Mouse (Mus musculus) stomach, embryonic 14.5 days (tissue): Measurements from ENCODE around the gene Pole3. TPM values are rescaled to one million over a fixed set of nuclear protein-coding genes. Genes with fewer than 3 reads are reported as not detected.

Source experiments
- ATAC-seq: fragments of 200-750 bp; cut with Nextera tagmentation; 2 replicates; pipeline ENCODE4 v1.8.0; 2017; ENCODE audit warnings: low read depth, moderate TSS enrichment; ENCODE audit not compliant: insufficient number of reproducible peaks, insufficient read depth, low FRiP score
- H3K27ac ChIP-seq: fragments of 300-500 bp; sonication (generic); 2 replicates; pipeline ENCODE4 v1.5.1; 2014; ENCODE audit warnings: mild to moderate bottlenecking, low read length, moderate library complexity, mixed read lengths
- H3K27me3 ChIP-seq: fragments of 300-500 bp; sonication (generic); 2 replicates; pipeline ENCODE4 v1.6.1; 2014; ENCODE audit warnings: low read length, control low read depth, mixed read lengths; ENCODE audit not compliant: control insufficient read depth, insufficient read depth
- H3K36me3 ChIP-seq: fragments of 300-500 bp; sonication (generic); 2 replicates; pipeline ENCODE4 v1.6.1; 2014; ENCODE audit warnings: mild to moderate bottlenecking, control low read depth, low read length, moderate library complexity, mixed read lengths; ENCODE audit not compliant: control insufficient read depth, insufficient read depth
- H3K4me1 ChIP-seq: fragments of 300-500 bp; sonication (generic); 2 replicates; pipeline ENCODE4 v1.6.1; 2014; ENCODE audit warnings: low read length, control low read depth, mixed read lengths; ENCODE audit not compliant: control insufficient read depth, insufficient read depth
- H3K4me2 ChIP-seq: fragments of 300-500 bp; sonication (generic); replicated peaks from 2 replicates; pipeline ENCODE4 v1.6.1; 2014; ENCODE audit warnings: low read depth, low read length, control low read depth
- H3K4me3 ChIP-seq: fragments of 300-500 bp; sonication (generic); 2 replicates; pipeline ENCODE4 v1.5.1; 2014; ENCODE audit warnings: low read depth, low read length, control low read depth
- H3K9ac ChIP-seq: fragments of 300-500 bp; sonication (generic); replicated peaks from 2 replicates; pipeline ENCODE4 v1.6.1; 2014; ENCODE audit warnings: low read depth, mild to moderate bottlenecking, control low read depth, low read length, moderate library complexity, mixed read lengths
- H3K9me3 ChIP-seq: fragments of 300-500 bp; sonication (generic); 2 replicates; pipeline ENCODE4 v1.6.1; 2016; ENCODE audit warnings: low read depth, low read length, control low read depth; ENCODE audit not compliant: control insufficient read depth
- WGBS: fragments of 180-500 bp; shearing (Covaris S2); extraction: QIAGEN DNeasy Blood & Tissue Kit; methylation state at CpG from one replicate; pipeline ENCODE4 v1.1.7; 2014; 5-methylcytosine and 5-hydroxymethylcytosine counted together
- polyA plus RNA-seq: library from polyadenylated mRNA; unstranded; fragments of >200 nt; fragmentation: Nextera tagmentation; extraction: Ambion mirVana; gene quantifications from 2 replicates; pipeline ENCODE4 v1.2.1, GENCODE M21; 2014

Pole3 gene
- polyA plus RNA-seq, 1 experiment from 2014 or later = 73.5 TPM

- WGBS = 71% methylated on average over 1 of the region's 1 CpGs
- H3K27ac ChIP-seq = peak overlapping the region; percentile 45; the same call in 1 of the 2 replicates
- no peaks in the 10 kb centered on the region for H3K9me3 ChIP-seq
- ATAC-seq = peak; percentile 66; the same call in 1 of the 2 replicates
- H3K4me1 ChIP-seq = peaks cover 30% of the 10 kb centered on the region
- H3K4me2 ChIP-seq = peak overlapping the region; percentile 11; the same call in 1 of the 2 replicates
- peaks cover 24% of the 10 kb centered on the region for H3K36me3 ChIP-seq
- H3K27me3 ChIP-seq = no peaks in the 10 kb centered on the region
- no peak overlapping the region for H3K4me3 ChIP-seq
- no peak overlapping the region for H3K9ac ChIP-seq
Observed at GRCm38 (mm10) chr4:62516579-62516978, 8.3 kb downstream of the Pole3 start.

DNA sequence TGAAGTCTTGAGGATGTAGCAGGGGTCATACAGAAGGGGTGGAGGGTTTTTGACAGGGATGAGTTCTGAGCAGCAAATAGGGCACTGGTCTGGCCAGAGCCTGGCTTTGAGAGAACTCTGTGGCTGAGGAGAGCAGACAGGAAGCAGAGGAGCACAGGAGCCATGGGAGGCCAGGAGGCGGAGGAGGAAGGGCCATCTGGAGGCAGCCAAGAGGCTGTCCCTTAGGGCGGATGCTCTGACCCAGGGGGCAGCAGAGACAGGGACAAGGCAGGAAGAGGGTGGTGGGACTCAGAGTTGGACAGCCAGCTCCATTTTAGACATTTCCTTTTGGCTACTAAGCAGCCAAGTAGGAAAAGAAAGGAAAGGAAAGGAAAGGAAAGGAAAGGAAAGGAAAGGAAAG lies 8.8 kb downstream of the Pole3 start:
- Histone ChIP-seq H3K4me3 (no peak overlapping the region), H3K4me2 (peak overlapping the region; percentile 11; the same call in 1 of the 2 replicates), H3K9ac (no peak overlapping the region), H3K27me3 (no peaks in the 10 kb centered on the region), H3K27ac (peak overlapping the region; percentile 45; the same call in 1 of the 2 replicates), H3K36me3 (peaks cover 28% of the 10 kb centered on the region), H3K4me1 (peaks cover 30% of the 10 kb centered on the region), H3K9me3 (no peaks in the 10 kb centered on the region)
- ATAC-seq = no peak
- WGBS = 35% methylated on average over 2 of the region's 2 CpGs

DNA sequence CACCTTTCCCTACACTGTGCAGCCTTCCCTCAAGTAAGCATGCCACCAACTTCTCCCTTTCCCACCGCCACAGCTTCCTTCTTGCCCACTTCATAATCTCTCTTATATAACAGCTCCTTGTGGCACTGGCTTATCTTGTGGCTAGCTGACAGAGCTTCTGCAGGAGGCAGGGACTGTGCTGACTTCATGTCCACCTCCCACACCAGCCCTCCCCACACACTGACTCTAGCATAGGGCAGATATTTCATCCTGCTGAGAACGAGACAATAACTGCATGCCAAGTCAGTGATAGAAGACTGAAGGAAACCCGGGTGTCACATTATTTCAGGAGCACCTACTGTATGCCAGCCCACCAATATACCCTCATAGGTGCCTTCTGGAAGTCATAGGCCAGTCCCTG lies 9.4 kb downstream of the Pole3 start:
- H3K9ac ChIP-seq = no peak overlapping the region
- no peak overlapping the region for H3K4me2 ChIP-seq
- WGBS = 69% methylated on average over 3 of the region's 3 CpGs
- H3K4me1 ChIP-seq = peaks cover 30% of the 10 kb centered on the region
- H3K4me3 ChIP-seq = no peak overlapping the region
- no peak for ATAC-seq
- no peaks in the 10 kb centered on the region for H3K9me3 ChIP-seq
- peak overlapping the region; percentile 6; the same call in 1 of the 2 replicates for H3K27ac ChIP-seq
- H3K36me3 ChIP-seq = peaks cover 34% of the 10 kb centered on the region
- H3K27me3 ChIP-seq = no peaks in the 10 kb centered on the region

DNA sequence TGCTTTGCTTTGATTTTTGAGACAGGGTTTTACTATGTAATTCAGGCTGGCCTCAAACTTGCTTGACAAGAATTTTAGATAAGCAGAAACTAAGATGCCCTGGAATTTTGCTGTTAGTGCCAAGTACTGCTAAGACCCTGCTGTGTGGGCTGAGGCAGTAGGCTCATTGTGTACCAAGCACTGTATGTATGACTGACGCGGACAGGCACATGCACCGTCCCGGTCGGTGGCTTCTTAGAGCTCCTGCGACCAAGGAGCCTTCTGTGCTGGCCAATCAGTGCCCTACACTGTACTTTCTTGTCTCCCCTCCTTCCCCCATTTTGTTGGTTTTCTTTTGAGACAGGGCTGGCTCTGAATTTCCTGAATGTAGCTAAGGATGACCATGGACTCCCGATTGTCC lies 9.9 kb downstream of the Pole3 start:
- H3K4me2 ChIP-seq = no peak overlapping the region
- H3K9me3 ChIP-seq = no peaks in the 10 kb centered on the region
- H3K36me3 ChIP-seq = peaks cover 38% of the 10 kb centered on the region
- H3K9ac ChIP-seq = no peak overlapping the region
- peaks cover 30% of the 10 kb centered on the region for H3K4me1 ChIP-seq
- ATAC-seq = no peak
- no peaks in the 10 kb centered on the region for H3K27me3 ChIP-seq
- no peak overlapping the region for H3K4me3 ChIP-seq
- WGBS = 83% methylated on average over 7 of the region's 7 CpGs
- H3K27ac ChIP-seq = no peak overlapping the region; the same call in 1 of the 2 replicates

DNA sequence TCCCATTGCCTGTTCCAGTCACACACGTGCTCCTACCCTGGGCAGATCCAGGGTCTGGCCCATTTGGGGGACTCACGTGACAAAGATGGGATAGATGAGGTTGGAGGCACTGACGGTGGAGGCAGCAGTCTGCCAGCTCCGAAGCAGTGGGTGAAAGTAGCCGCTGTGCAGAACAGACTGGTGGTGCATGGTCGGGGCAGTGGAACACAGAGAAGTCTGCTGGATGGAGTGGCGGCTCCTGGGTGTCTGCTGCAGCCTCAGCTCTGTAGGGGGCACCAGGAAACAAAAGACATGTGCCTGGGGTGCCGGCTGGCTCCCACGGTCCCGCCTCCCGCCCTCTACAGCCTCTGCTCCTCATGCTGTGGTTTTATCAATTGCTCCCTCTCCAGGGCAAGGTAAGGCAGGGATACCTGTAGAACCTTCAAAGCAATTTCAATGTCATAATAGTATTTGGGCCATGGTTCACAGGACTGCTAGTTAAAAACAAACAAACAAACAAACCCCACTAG lies 10.8 kb downstream of the Pole3 start:
- ATAC-seq = no peak
- peaks cover 47% of the 10 kb centered on the region for H3K36me3 ChIP-seq
- H3K9ac ChIP-seq = no peak overlapping the region
- no peaks in the 10 kb centered on the region for H3K27me3 ChIP-seq
- H3K27ac ChIP-seq = no peak overlapping the region
- H3K4me3 ChIP-seq = no peak overlapping the region
- H3K4me1 ChIP-seq = peaks cover 30% of the 10 kb centered on the region
- 56% methylated on average over 11 of the region's 11 CpGs for WGBS
- no peaks in the 10 kb centered on the region for H3K9me3 ChIP-seq
- H3K4me2 ChIP-seq = no peak overlapping the region

- Histone ChIP-seq H3K9me3 (no peaks in the 10 kb centered on the region), H3K4me3 (no peak overlapping the region), H3K4me2 (no peak overlapping the region), H3K27me3 (no peaks in the 10 kb centered on the region), H3K9ac (no peak overlapping the region), H3K4me1 (peaks cover 3% of the 10 kb centered on the region; the same call in 1 of the 2 replicates), H3K36me3 (peaks cover 65% of the 10 kb centered on the region), H3K27ac (no peak overlapping the region)
- 89% methylated on average over 11 of the region's 11 CpGs for WGBS
- no peak for ATAC-seq
Observed at GRCm38 (mm10) chr4:62509946-62510345, 14.9 kb downstream of the Pole3 start.

DNA sequence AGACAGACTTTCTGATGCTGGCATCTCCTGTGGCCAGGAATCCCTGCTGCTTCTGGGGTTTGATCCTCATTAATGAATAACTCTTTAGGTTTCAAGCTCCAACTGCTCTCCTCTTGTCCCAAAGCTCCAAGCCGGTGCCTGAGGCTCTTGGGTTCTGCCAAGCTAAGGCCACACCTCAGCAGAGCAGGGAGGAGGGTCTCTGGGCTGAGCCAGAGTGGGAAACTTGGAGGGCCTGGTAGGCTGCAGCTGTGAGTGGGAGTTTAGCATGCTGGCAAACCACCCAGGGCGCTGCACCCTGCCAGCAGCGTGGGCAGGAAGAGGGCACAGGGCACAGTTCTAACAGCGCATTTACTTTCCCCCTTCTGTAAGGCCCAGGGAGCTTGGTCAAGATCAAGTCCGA lies 16.0 kb downstream of the Pole3 start:
- Histone ChIP-seq H3K36me3 (peaks cover 62% of the 10 kb centered on the region), H3K4me3 (no peak overlapping the region), H3K9ac (no peak overlapping the region), H3K4me1 (no peaks in the 10 kb centered on the region), H3K27me3 (no peaks in the 10 kb centered on the region), H3K27ac (no peak overlapping the region), H3K4me2 (no peak overlapping the region), H3K9me3 (no peaks in the 10 kb centered on the region)
- 91% methylated on average over 5 of the region's 5 CpGs for WGBS
- no peak for ATAC-seq

DNA sequence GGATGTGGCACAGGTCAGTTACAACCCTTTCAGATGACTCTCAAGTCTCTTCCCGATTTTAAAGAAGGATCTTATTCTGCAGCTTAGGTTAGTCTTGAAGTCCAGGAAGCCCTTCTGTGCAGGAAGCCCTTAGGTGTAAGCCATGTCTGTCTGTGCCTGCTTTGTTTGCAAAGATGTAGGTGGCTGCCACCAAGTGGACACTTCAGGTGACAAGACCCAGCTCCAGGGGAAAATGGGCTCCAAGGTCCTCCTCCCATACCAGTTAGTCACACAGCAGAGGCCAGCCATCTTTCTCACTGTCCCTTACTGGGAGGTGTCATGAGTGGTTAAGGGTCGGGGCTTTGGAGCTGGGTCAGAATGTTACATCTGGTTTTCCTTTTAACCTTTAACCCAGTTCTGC lies 18.1 kb downstream of the Pole3 start:
- no peak overlapping the region for H3K4me2 ChIP-seq
- ATAC-seq = no peak
- H3K27ac ChIP-seq = no peak overlapping the region
- no peaks in the 10 kb centered on the region for H3K27me3 ChIP-seq
- peaks cover 44% of the 10 kb centered on the region for H3K36me3 ChIP-seq
- WGBS = 67% methylated on average over 2 of the region's 2 CpGs
- H3K4me1 ChIP-seq = no peaks in the 10 kb centered on the region
- H3K9ac ChIP-seq = no peak overlapping the region
- H3K4me3 ChIP-seq = no peak overlapping the region
- H3K9me3 ChIP-seq = no peaks in the 10 kb centered on the region

GRCm38 (mm10) chr4:62505991-62506390 lies 18.9 kb downstream of the Pole3 start:
- H3K4me3 ChIP-seq = no peak overlapping the region
- no peaks in the 10 kb centered on the region for H3K27me3 ChIP-seq
- 83% methylated on average over 3 of the region's 3 CpGs for WGBS
- ATAC-seq = no peak
- 0 out of 2 replicates have a peak, but pooled peaks cover under 1% of the 10 kb centered on the region for H3K4me1 ChIP-seq
- H3K27ac ChIP-seq = no peak overlapping the region
- H3K36me3 ChIP-seq = peaks cover 37% of the 10 kb centered on the region
- H3K9me3 ChIP-seq = no peaks in the 10 kb centered on the region
- H3K4me2 ChIP-seq = no peak overlapping the region
- no peak overlapping the region for H3K9ac ChIP-seq
